Mouse (Mus musculus) lung, postnatal 0 days (tissue): ENCODE results near the gene Sumo1.

Experiments used
- CTCF ChIP-seq: IDR thresholded peaks from 2 replicates; pipeline ENCODE4 v1.5.1; 2016; ENCODE audit warnings: antibody characterized with exemption, mild to moderate bottlenecking
- EP300 ChIP-seq: IDR thresholded peaks from 2 replicates; pipeline ENCODE4 v1.6.1; 2016; ENCODE audit warnings: antibody characterized with exemption, mild to moderate bottlenecking, control low read depth

DNA sequence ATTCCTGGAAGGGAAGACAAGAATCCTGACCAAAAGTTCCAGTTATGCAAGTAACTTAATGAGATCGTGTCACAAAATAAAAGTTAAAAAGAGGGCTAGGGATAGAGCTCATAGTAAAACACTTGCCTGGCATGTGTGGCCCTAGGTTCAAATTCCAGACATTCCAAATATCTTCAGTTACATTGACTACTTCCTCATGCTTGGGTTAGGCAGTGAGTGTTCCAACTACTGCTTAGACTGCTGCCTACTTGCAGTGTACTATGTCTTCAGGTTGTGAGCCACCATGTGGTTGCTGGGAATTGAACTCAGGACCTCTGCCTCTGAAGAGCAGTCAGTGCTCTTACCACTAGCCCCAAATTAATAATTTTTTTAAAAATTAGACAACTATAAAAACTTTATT lies 16.9 kb upstream of the Sumo1 start:
- TF ChIP-seq CTCF (no peak), EP300 (no peak)
